Mouse (Mus musculus): ENCODE data around the gene Def8.

DNA sequence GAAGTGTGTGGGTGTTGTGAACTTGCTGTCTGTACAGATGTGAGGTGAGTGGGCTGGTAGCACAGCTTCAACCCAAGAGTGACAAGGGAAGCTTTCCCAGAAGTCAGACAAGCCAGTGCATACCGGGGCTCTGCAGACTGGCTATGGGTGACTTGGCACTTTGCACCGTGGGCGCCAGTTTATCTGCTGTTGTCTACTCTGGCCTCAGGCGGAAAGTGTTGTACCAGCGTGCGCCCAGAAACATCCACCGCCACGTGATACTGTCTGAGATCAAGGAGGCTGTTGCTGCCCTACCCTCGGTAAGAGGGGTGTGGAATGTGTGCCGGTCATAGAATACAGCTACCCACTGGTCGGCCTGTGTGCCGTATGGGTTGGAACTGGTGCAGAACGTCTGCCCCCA lies 25.0 kb upstream of the Def8 start:
- TF ChIP-seq CTCF (IDR thresholded peaks at IDR 0.05; ENCODE audit: low read depth, low read length) (no peak), TAL1 (conservative IDR thresholded peaks at IDR 0.05; ENCODE audit: low read depth, low read length) (no peak), GATA2 (IDR thresholded peaks at IDR 0.05; ENCODE audit: borderline replicate concordance, low read depth, low read length) (no peak), GATA1 (IDR thresholded peaks at IDR 0.05; ENCODE audit: borderline replicate concordance, low read length) (no peak)

All from G1E (cell line).